Mouse (Mus musculus): ENCODE results near the gene Polr2a. TPM values are rescaled to one million over a fixed set of nuclear protein-coding genes. Genes with fewer than 3 reads are reported as not detected.

Polr2a gene
- total and polyA plus RNA-seq, 2 experiments from 2014 or later = 10.2 to 16.9 TPM

- H3K36me3 ChIP-seq (ENCODE audit: insufficient read depth, low read length) = 0 out of 2 replicates have a peak, but pooled peaks cover 2% of the 10 kb centered on the region
- no peak for TF ChIP-seq CTCF (IDR thresholded peaks at IDR 0.05)
- H3K9me3 ChIP-seq (ENCODE audit: low read length) = no peaks in the 10 kb centered on the region
- H3K9ac ChIP-seq (replicated peaks; ENCODE audit: low read length, poor library complexity, severe bottlenecking) = no peak overlapping the region
- no peak overlapping the region for H3K4me3 ChIP-seq (ENCODE audit: low read depth, low read length)
- 82% methylated on average over 12 of the region's 12 CpGs for WGBS
- no peaks in the 10 kb centered on the region for H3K27me3 ChIP-seq (ENCODE audit: insufficient read depth, low read length)
- no peak overlapping the region for H3K4me2 ChIP-seq (ENCODE audit: low read depth, low read length, poor library complexity, severe bottlenecking)
- no peak for DNase-seq (ENCODE audit: low spot score)
- peak overlapping the region; percentile 32; the same call in 1 of the 2 replicates for H3K27ac ChIP-seq (ENCODE audit: low read depth, low read length)
- ATAC-seq (ENCODE audit: low FRiP score) = no peak
- H3K4me1 ChIP-seq (ENCODE audit: insufficient read depth, low read length) = peaks cover 11% of the 10 kb centered on the region
These were observed 74.2 kb downstream of the Polr2a start for GRCm38 (mm10) chr11:69684128-69684745.

Other genes starting within 250 kb of the Polr2a start
Only the 30 nearest of the 43 such genes appear.
- gene Atp1b2, start 152.7 kb downstream of the Polr2a start, total RNA-seq (2014; rRNA removed) = 145 and 161 TPM in 2 replicates
- gene Atp1b2, start 152.7 kb downstream of the Polr2a start, polyA plus RNA-seq (2015; fragmentation: Nextera tagmentation; extraction: Ambion mirVana) = 167 and 175 TPM in 2 replicates
- gene Shbg, start 140.7 kb downstream of the Polr2a start, total RNA-seq (2014; rRNA removed) = not detected in 2 replicates
- not detected in 2 replicates for gene Shbg, start 140.7 kb downstream of the Polr2a start, polyA plus RNA-seq (2015; fragmentation: Nextera tagmentation; extraction: Ambion mirVana)
- gene Sat2, start 136.6 kb downstream of the Polr2a start, total RNA-seq (2014; rRNA removed) = 10.5 and 13.3 TPM in 2 replicates
- 29.6 and 29.9 TPM in 2 replicates for gene Sat2, start 136.6 kb downstream of the Polr2a start, polyA plus RNA-seq (2015; fragmentation: Nextera tagmentation; extraction: Ambion mirVana)
- 76.6 and 84.1 TPM in 2 replicates for gene Fxr2, start 125.6 kb downstream of the Polr2a start, total RNA-seq (2014; rRNA removed)
- 22.5 and 27.2 TPM in 2 replicates for gene Fxr2, start 125.6 kb downstream of the Polr2a start, polyA plus RNA-seq (2015; fragmentation: Nextera tagmentation; extraction: Ambion mirVana)
- 0.27 TPM in 1 of 2 replicates, not detected in the other for gene Sox15, start 103.3 kb downstream of the Polr2a start, total RNA-seq (2014; rRNA removed)
- 0.19 and 0.20 TPM in 2 replicates for gene Sox15, start 103.3 kb downstream of the Polr2a start, polyA plus RNA-seq (2015; fragmentation: Nextera tagmentation; extraction: Ambion mirVana)
- gene Mpdu1, start 96.0 kb downstream of the Polr2a start, total RNA-seq (2014; rRNA removed) = 224 and 278 TPM in 2 replicates
- 118 and 123 TPM in 2 replicates for gene Mpdu1, start 96.0 kb downstream of the Polr2a start, polyA plus RNA-seq (2015; fragmentation: Nextera tagmentation; extraction: Ambion mirVana)
- 7.2 and 10.3 TPM in 2 replicates for gene Cd68, start 92.5 kb downstream of the Polr2a start, total RNA-seq (2014; rRNA removed)
- 10.6 and 11.0 TPM in 2 replicates for gene Cd68, start 92.5 kb downstream of the Polr2a start, polyA plus RNA-seq (2015; fragmentation: Nextera tagmentation; extraction: Ambion mirVana)
- gene Eif4a1, start 86.2 kb downstream of the Polr2a start, total RNA-seq (2014; rRNA removed) = 767 and 793 TPM in 2 replicates
- 501 and 502 TPM in 2 replicates for gene Eif4a1, start 86.2 kb downstream of the Polr2a start, polyA plus RNA-seq (2015; fragmentation: Nextera tagmentation; extraction: Ambion mirVana)
- 81.7 and 89.2 TPM in 2 replicates for gene Senp3, start 76.6 kb downstream of the Polr2a start, total RNA-seq (2014; rRNA removed)
- gene Senp3, start 76.6 kb downstream of the Polr2a start, polyA plus RNA-seq (2015; fragmentation: Nextera tagmentation; extraction: Ambion mirVana) = 70.3 and 74.0 TPM in 2 replicates
- 0.27 and 0.57 TPM in 2 replicates for gene Tnfsf13, start 72.9 kb downstream of the Polr2a start, total RNA-seq (2014; rRNA removed)
- gene Tnfsf13, start 72.9 kb downstream of the Polr2a start, polyA plus RNA-seq (2015; fragmentation: Nextera tagmentation; extraction: Ambion mirVana) = 0.96 and 1.1 TPM in 2 replicates
- gene Tnfsf12, start 62.8 kb downstream of the Polr2a start, total RNA-seq (2014; rRNA removed) = 4.7 and 6.2 TPM in 2 replicates
- gene Tnfsf12, start 62.8 kb downstream of the Polr2a start, polyA plus RNA-seq (2015; fragmentation: Nextera tagmentation; extraction: Ambion mirVana) = 4.3 and 4.5 TPM in 2 replicates
- gene Tnfsfm13, start 62.5 kb downstream of the Polr2a start, total RNA-seq (2014; rRNA removed) = 1.3 and 1.8 TPM in 2 replicates
- gene Tnfsfm13, start 62.5 kb downstream of the Polr2a start, polyA plus RNA-seq (2015; fragmentation: Nextera tagmentation; extraction: Ambion mirVana) = 1.2 and 1.9 TPM in 2 replicates
- not detected in 2 replicates for gene Slc35g3, start 3.3 kb upstream of the Polr2a start, total RNA-seq (2014; rRNA removed)
- 0.23 and 0.26 TPM in 2 replicates for gene Slc35g3, start 3.3 kb upstream of the Polr2a start, polyA plus RNA-seq (2015; fragmentation: Nextera tagmentation; extraction: Ambion mirVana)
- 31.5 and 34.3 TPM in 2 replicates for gene Zbtb4, start 7.3 kb upstream of the Polr2a start, total RNA-seq (2014; rRNA removed)
- 4.4 and 5.0 TPM in 2 replicates for gene Zbtb4, start 7.3 kb upstream of the Polr2a start, polyA plus RNA-seq (2015; fragmentation: Nextera tagmentation; extraction: Ambion mirVana)
- 1.5 and 1.6 TPM in 2 replicates for gene Chrnb1, start 37.3 kb upstream of the Polr2a start, total RNA-seq (2014; rRNA removed)
- 1.1 TPM in 2 replicates for gene Chrnb1, start 37.3 kb upstream of the Polr2a start, polyA plus RNA-seq (2015; fragmentation: Nextera tagmentation; extraction: Ambion mirVana)
- 12.7 and 16.4 TPM in 2 replicates for gene Fgf11, start 43.2 kb upstream of the Polr2a start, total RNA-seq (2014; rRNA removed)
- 2.6 and 2.8 TPM in 2 replicates for gene Fgf11, start 43.2 kb upstream of the Polr2a start, polyA plus RNA-seq (2015; fragmentation: Nextera tagmentation; extraction: Ambion mirVana)
- gene Tmem102, start 47.0 kb upstream of the Polr2a start, total RNA-seq (2014; rRNA removed) = 0.16 TPM in 1 of 2 replicates, not detected in the other
- 0.80 and 0.94 TPM in 2 replicates for gene Tmem102, start 47.0 kb upstream of the Polr2a start, polyA plus RNA-seq (2015; fragmentation: Nextera tagmentation; extraction: Ambion mirVana)
- not detected in 2 replicates for gene Gm39566, start 56.7 kb upstream of the Polr2a start, total RNA-seq (2014; rRNA removed)
- gene Gm39566, start 56.7 kb upstream of the Polr2a start, polyA plus RNA-seq (2015; fragmentation: Nextera tagmentation; extraction: Ambion mirVana) = not detected in 2 replicates
- not detected in 2 replicates for gene Spem2, start 59.8 kb upstream of the Polr2a start, total RNA-seq (2014; rRNA removed)
- not detected in 2 replicates for gene Spem2, start 59.8 kb upstream of the Polr2a start, polyA plus RNA-seq (2015; fragmentation: Nextera tagmentation; extraction: Ambion mirVana)
- 0.93 TPM in 1 of 2 replicates, not detected in the other for gene Spem1, start 63.5 kb upstream of the Polr2a start, total RNA-seq (2014; rRNA removed)
- 0.20 and 0.27 TPM in 2 replicates for gene Spem1, start 63.5 kb upstream of the Polr2a start, polyA plus RNA-seq (2015; fragmentation: Nextera tagmentation; extraction: Ambion mirVana)
- gene Nlgn2, start 79.1 kb upstream of the Polr2a start, total RNA-seq (2014; rRNA removed) = 117 and 137 TPM in 2 replicates
- gene Nlgn2, start 79.1 kb upstream of the Polr2a start, polyA plus RNA-seq (2015; fragmentation: Nextera tagmentation; extraction: Ambion mirVana) = 21.0 and 23.5 TPM in 2 replicates
- 95.5 and 103 TPM in 2 replicates for gene Tmem256, start 79.9 kb upstream of the Polr2a start, total RNA-seq (2014; rRNA removed)
- gene Tmem256, start 79.9 kb upstream of the Polr2a start, polyA plus RNA-seq (2015; fragmentation: Nextera tagmentation; extraction: Ambion mirVana) = 349 and 370 TPM in 2 replicates
- gene Plscr3, start 87.7 kb upstream of the Polr2a start, total RNA-seq (2014; rRNA removed) = 24.1 and 26.6 TPM in 2 replicates
- gene Plscr3, start 87.7 kb upstream of the Polr2a start, polyA plus RNA-seq (2015; fragmentation: Nextera tagmentation; extraction: Ambion mirVana) = 33.5 and 35.0 TPM in 2 replicates
- not detected in 2 replicates for gene Tnk1, start 100.1 kb upstream of the Polr2a start, total RNA-seq (2014; rRNA removed)
- 0.16 TPM in 2 replicates for gene Tnk1, start 100.1 kb upstream of the Polr2a start, polyA plus RNA-seq (2015; fragmentation: Nextera tagmentation; extraction: Ambion mirVana)
- not detected in 2 replicates for gene Tmem95, start 119.4 kb upstream of the Polr2a start, total RNA-seq (2014; rRNA removed)
- not detected in 2 replicates for gene Tmem95, start 119.4 kb upstream of the Polr2a start, polyA plus RNA-seq (2015; fragmentation: Nextera tagmentation; extraction: Ambion mirVana)
- 0.93 and 1.6 TPM in 2 replicates for gene Kctd11, start 122.8 kb upstream of the Polr2a start, total RNA-seq (2014; rRNA removed)
- gene Kctd11, start 122.8 kb upstream of the Polr2a start, polyA plus RNA-seq (2015; fragmentation: Nextera tagmentation; extraction: Ambion mirVana) = 0.57 and 0.92 TPM in 2 replicates
- 0.66 TPM in 1 of 2 replicates, not detected in the other for gene Acap1, start 136.9 kb upstream of the Polr2a start, total RNA-seq (2014; rRNA removed)
- 0.14 TPM in 1 of 2 replicates, not detected in the other for gene Acap1, start 136.9 kb upstream of the Polr2a start, polyA plus RNA-seq (2015; fragmentation: Nextera tagmentation; extraction: Ambion mirVana)
- gene 2810408A11Rik, start 142.3 kb upstream of the Polr2a start, total RNA-seq (2014; rRNA removed) = 3.3 and 8.7 TPM in 2 replicates
- gene 2810408A11Rik, start 142.3 kb upstream of the Polr2a start, polyA plus RNA-seq (2015; fragmentation: Nextera tagmentation; extraction: Ambion mirVana) = 4.8 and 6.2 TPM in 2 replicates
- 112 and 118 TPM in 2 replicates for gene Neurl4, start 142.4 kb upstream of the Polr2a start, total RNA-seq (2014; rRNA removed)
- 15.2 and 16.7 TPM in 2 replicates for gene Neurl4, start 142.4 kb upstream of the Polr2a start, polyA plus RNA-seq (2015; fragmentation: Nextera tagmentation; extraction: Ambion mirVana)
- 45.8 and 47.6 TPM in 2 replicates for gene Gps2, start 155.3 kb upstream of the Polr2a start, total RNA-seq (2014; rRNA removed)
- gene Gps2, start 155.3 kb upstream of the Polr2a start, polyA plus RNA-seq (2015; fragmentation: Nextera tagmentation; extraction: Ambion mirVana) = 60.3 and 64.3 TPM in 2 replicates

Data from midbrain, postnatal 0 days (tissue).